Mouse (Mus musculus) MEL (cell line): Measurements from ENCODE around the gene Sp100.

Source experiments
- CTCF ChIP-seq, 3 experiments: IDR thresholded peaks in 2 of 3; conservative IDR thresholded peaks in 1 of 3; 2 replicates each; pipeline ENCODE4 v1.5.1; 2011 to 2012; ENCODE audit warnings: low read length in 3 of 3, low read depth in 2 of 3, mild to moderate bottlenecking in 2 of 3, improper control_type of control experiment in 1 of 3, inconsistent platforms in 1 of 3, mixed read lengths in 1 of 3, moderate library complexity in 1 of 3; ENCODE audit not compliant: control insufficient read depth in 1 of 3, insufficient read depth in 1 of 3, poor library complexity in 1 of 3, severe bottlenecking in 1 of 3
- E2F4 ChIP-seq: IDR thresholded peaks from 2 replicates; pipeline ENCODE4 v1.6.1; 2011; ENCODE audit warnings: low read depth, low read length, improper control_type of control experiment, borderline replicate concordance
- EP300 ChIP-seq, 2 experiments: IDR thresholded peaks; 2 replicates each; pipeline ENCODE4 v1.6.1; 2011; ENCODE audit warnings: improper control_type of control experiment in 2 of 2, low read length in 2 of 2, low read depth in 1 of 2, mild to moderate bottlenecking in 1 of 2
- GATA1 ChIP-seq: IDR thresholded peaks from 2 replicates; pipeline ENCODE4 v1.6.1; 2011; ENCODE audit warnings: low read depth, low read length, improper control_type of control experiment
- HCFC1 ChIP-seq: IDR thresholded peaks from 2 replicates; pipeline ENCODE4 v1.6.1; 2012; ENCODE audit warnings: low read depth, mild to moderate bottlenecking, inconsistent platforms, low read length, improper control_type of control experiment, moderate library complexity
- KAT2A ChIP-seq: conservative IDR thresholded peaks from 2 replicates; pipeline ENCODE4 v1.6.1; 2012; ENCODE audit warnings: low read depth, low read length, improper control_type of control experiment, inconsistent platforms
- MAX ChIP-seq: IDR thresholded peaks from 2 replicates; pipeline ENCODE4 v1.6.1; 2011; ENCODE audit warnings: low read length, improper control_type of control experiment
- MEF2A ChIP-seq: IDR thresholded peaks from 2 replicates; pipeline ENCODE4 v1.6.1; 2014; ENCODE audit warnings: low read depth, mild to moderate bottlenecking, inconsistent platforms, low read length, improper control_type of control experiment; ENCODE audit not compliant: poor library complexity, insufficient replicate concordance, severe bottlenecking; ENCODE audit errors: extremely low read depth
- NRF1 ChIP-seq: IDR thresholded peaks from 2 replicates; pipeline ENCODE4 v1.6.1; 2014; ENCODE audit warnings: low read depth, mild to moderate bottlenecking, inconsistent platforms, low read length, improper control_type of control experiment, moderate library complexity; ENCODE audit not compliant: poor library complexity, insufficient read depth, severe bottlenecking
- POLR2A ChIP-seq, 2 experiments: IDR thresholded peaks; 2 replicates each; pipeline ENCODE4 v1.6.1; 2011 to 2012; ENCODE audit warnings: low read length in 2 of 2, mild to moderate bottlenecking in 2 of 2, control low read depth in 1 of 2, improper control_type of control experiment in 1 of 2, low read depth in 1 of 2, moderate library complexity in 1 of 2; ENCODE audit not compliant: control insufficient read depth in 1 of 2, insufficient read depth in 1 of 2, poor library complexity in 1 of 2
- POLR2AphosphoS2 ChIP-seq: IDR thresholded peaks from 2 replicates; pipeline ENCODE4 v1.6.1; 2011; ENCODE audit warnings: low read length, improper control_type of control experiment
- POLR2AphosphoS5 ChIP-seq: IDR thresholded peaks from 2 replicates; pipeline ENCODE4 v1.6.1; 2012; ENCODE audit warnings: low read depth, borderline replicate concordance, mild to moderate bottlenecking, inconsistent platforms, low read length, moderate library complexity, mixed read lengths
- SIN3A ChIP-seq: IDR thresholded peaks from 2 replicates; pipeline ENCODE4 v1.6.1; 2012; ENCODE audit warnings: low read length, improper control_type of control experiment, inconsistent platforms
- TCF12 ChIP-seq: IDR thresholded peaks from 2 replicates; pipeline ENCODE4 v1.6.1; 2014; ENCODE audit warnings: low read depth, mild to moderate bottlenecking, inconsistent platforms, low read length, improper control_type of control experiment, moderate library complexity

DNA sequence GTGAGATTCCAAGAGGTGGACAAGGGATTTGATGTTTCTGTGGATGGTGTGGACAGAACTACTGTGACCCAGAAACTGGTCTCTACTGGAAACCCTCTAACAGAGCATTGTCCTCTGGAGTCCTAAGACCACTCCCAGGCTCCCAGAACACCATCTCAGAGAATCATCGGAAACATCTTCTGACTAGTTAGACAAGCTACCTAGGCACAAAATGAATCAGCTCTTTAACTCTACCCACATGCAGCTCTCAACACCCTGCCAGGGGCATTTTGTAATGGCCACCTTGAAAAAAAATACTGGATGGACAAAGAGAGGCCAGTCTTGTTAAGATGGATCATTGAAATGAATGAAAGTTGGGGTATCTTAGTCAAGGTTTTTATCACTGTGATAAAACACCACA is 55.8 kb downstream of the Sp100 start:
- TF ChIP-seq POLR2A (IDR thresholded peaks at IDR 0.05; ENCODE audit: control insufficient read depth in 1 of 2, insufficient read depth in 1 of 2, low read depth in 1 of 2, low read length in 2 of 2, poor library complexity in 1 of 2): no peak
- TF ChIP-seq EP300 (IDR thresholded peaks at IDR 0.05; ENCODE audit: low read depth in 1 of 2, low read length in 2 of 2): no peak
- no peak for TF ChIP-seq CTCF (IDR thresholded peaks at IDR 0.05 in 2 of 3, conservative IDR thresholded peaks at IDR 0.05 in 1 of 3; ENCODE audit: control insufficient read depth in 1 of 3, insufficient read depth in 1 of 3, low read depth in 2 of 3, low read length in 3 of 3, poor library complexity in 1 of 3, severe bottlenecking in 1 of 3)
- no peak for TF ChIP-seq HCFC1
- TF ChIP-seq NRF1: no peak
- no peak for TF ChIP-seq E2F4
- TF ChIP-seq MAX: no peak
- no peak for TF ChIP-seq KAT2A
- no peak for TF ChIP-seq POLR2AphosphoS5
- TF ChIP-seq MEF2A: no peak
- no peak for TF ChIP-seq POLR2AphosphoS2
- TF ChIP-seq TCF12: no peak
- no peak for TF ChIP-seq SIN3A
- TF ChIP-seq GATA1: no peak
